ENCODE assay signal across 8 mouse cellular contexts in the genomic region with DNA sequence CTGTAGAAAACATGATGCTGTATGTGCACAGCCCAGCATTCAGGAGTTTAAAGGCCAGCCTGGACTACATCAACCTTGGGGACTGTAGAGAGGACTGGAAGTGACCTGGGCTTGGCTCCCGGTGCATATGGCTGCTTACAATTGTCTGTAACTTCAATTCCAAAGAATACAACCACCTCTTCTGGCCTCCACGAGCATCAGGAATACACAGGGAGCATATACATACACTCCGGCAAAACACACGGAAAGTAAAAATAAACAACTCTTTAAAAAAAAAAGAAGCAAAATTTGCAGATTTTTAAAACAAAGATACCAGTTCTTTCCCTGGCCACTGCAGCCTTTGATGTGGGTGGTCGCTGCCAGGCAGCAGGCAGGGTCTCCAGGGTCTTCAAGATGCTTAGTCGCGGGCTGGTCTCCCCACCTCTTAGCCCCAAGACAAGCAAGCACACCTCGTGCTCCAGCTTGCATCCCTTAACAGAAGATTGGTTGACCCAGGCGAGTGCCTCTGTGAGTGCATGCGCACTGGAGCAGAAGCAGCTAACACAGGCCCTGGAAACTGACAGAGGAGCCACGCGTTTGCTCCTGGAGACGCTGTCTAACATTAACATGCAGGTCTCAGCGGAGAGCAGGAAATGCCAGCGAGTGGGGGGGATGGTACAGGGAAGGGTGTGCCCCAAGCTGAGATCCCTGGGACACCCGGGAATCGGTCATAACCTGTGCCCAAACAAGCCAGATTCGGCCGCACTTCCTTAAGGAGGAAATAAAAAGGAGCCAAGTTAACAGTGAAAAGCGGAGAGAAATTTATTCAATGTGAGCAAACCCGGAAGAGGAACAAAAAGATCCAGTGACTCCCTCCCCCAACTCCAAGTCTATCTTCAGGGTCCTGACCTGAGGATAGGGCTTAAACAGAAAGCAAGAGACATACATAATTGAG. TPM values are rescaled to one million over a fixed set of nuclear protein-coding genes. Genes with fewer than 3 reads are reported as not detected.
DNase-seq lines count a peak whose midpoint lies in the region; ATAC-seq and TF ChIP-seq lines count a peak whose summit lies in the region.

No protein-coding gene starts in this region.

- peak overlapping the region; percentile 70; the same call in 1 of the 2 replicates for H3K9ac ChIP-seq in ES-E14 (ENCODE audit: insufficient read depth, low read depth, low read length, poor library complexity, severe bottlenecking)

- in situ Hi-C loops in ES-E14 (cut with MboI; ENCODE audit: low sequenced_read_pairs in 2 of 2, unreplicated experiment in 2 of 2), result no loop called here

- ATAC-seq in neutrophil, adult 5-6 weeks (ENCODE audit: extremely low read depth, insufficient number of reproducible peaks, low FRiP score, poor library complexity, severe bottlenecking), result 0 out of 2 replicates have a peak, but pooled peaks have one; percentile 16

- no peaks in the 10 kb centered on the region for H3K9me3 ChIP-seq in ES-E14 (ENCODE audit: control insufficient read depth, insufficient read depth, low read depth, low read length)

- TF ChIP-seq CTCF in lung, adult 2 months (IDR thresholded peaks at IDR 0.05; ENCODE audit: insufficient read depth, low read length), result no peak

- peak overlapping the region; percentile 68; the same call in 1 of the 2 replicates for H3K27ac ChIP-seq in ES-E14 (ENCODE audit: insufficient read depth, low read depth, low read length, poor library complexity, severe bottlenecking)

- no peaks in the 10 kb centered on the region for H3K36me3 ChIP-seq in ES-E14 (ENCODE audit: control insufficient read depth, insufficient read depth, low read length, poor library complexity, severe bottlenecking)

- peak overlapping the region; percentile 39 to 40 for H3K4me3 ChIP-seq in ES-E14 (ENCODE audit: insufficient read depth in 1 of 2, low read depth in 1 of 2, low read length in 2 of 2, poor library complexity in 1 of 2, severe bottlenecking in 1 of 2)
- peak overlapping the region; percentile 42 for H3K4me3 ChIP-seq in lung, adult 2 months (replicated peaks; ENCODE audit: extremely low read depth, low read depth, low read length)

- peaks cover 10 to 19% of the 10 kb centered on the region in 2 experiments for H3K4me1 ChIP-seq in ES-E14 (ENCODE audit: control insufficient read depth in 2 of 2, insufficient read depth in 2 of 2, low read length in 2 of 2, poor library complexity in 1 of 2)
- 0 out of 2 replicates have a peak, but pooled peaks cover 6% of the 10 kb centered on the region for H3K4me1 ChIP-seq in lung, adult 2 months (ENCODE audit: control insufficient read depth, insufficient read depth, low read length)

- 9% methylated on average over 21 of the region's 21 CpGs for WGBS in lung, adult 2 months

- peak; percentile 68 for DNase-seq in ES-E14 (ENCODE audit: low read depth, low spot score)
- peak; percentile 49 for DNase-seq in cerebellum, adult 11-12 months
- peak; percentile 71 for DNase-seq in forelimb bud, embryonic 11.5 days (ENCODE audit: low read depth, low spot score)
- peak; percentile 75 for DNase-seq in heart, postnatal 4 days
- peak; percentile 61 to 70 for DNase-seq in layer of hippocampus, adult 18-20 months (ENCODE audit: low spot score in 2 of 2)
- DNase-seq in lung, adult 2 months, result peak; percentile 82
- peak; percentile 74 for DNase-seq in testis, postnatal 14 days (ENCODE audit: low spot score)

- TF ChIP-seq POLR2A in lung, adult 2 months (IDR thresholded peaks at IDR 0.05; ENCODE audit: borderline replicate concordance, extremely low read depth, low read depth, low read length), result peak; percentile 78; the same call in 1 of the 2 replicates

TF ChIP-seq in ES-E14, 5 proteins besides CTCF, POLR2A, EP300 and RAD21:
- TF ChIP-seq CHD2 (IDR thresholded peaks at IDR 0.05; ENCODE audit: low read depth, low read length) (no peak), MAFK (IDR thresholded peaks at IDR 0.05; ENCODE audit: insufficient read depth, low read depth, low read length) (no peak), ZNF384 (IDR thresholded peaks at IDR 0.05; ENCODE audit: low read depth, low read length) (no peak), HCFC1 (IDR thresholded peaks at IDR 0.05; ENCODE audit: borderline replicate concordance, insufficient read depth, low read length) (no peak), ZC3H11A (IDR thresholded peaks at IDR 0.05; ENCODE audit: borderline replicate concordance, low read depth, low read length) (no peak)

RNA-seq across cellular contexts. Expression of gene Spocd1, which starts 52.0 kb away (rescaled TPM):
- total RNA-seq in ES-E14 (2012; rRNA removed), result 0.13 and 0.21 TPM in 2 replicates
- under 1 TPM in 1 of 2 experiments, not detected in 1; 0.11 TPM for total RNA-seq in heart, postnatal 4 days (2021)
- total RNA-seq in layer of hippocampus, adult 18-20 months (2021), result under 1 TPM; 0.37 to 0.41 TPM
- polyA plus RNA-seq in lung, adult 2 months (2012; rRNA removed), result 0.09 TPM in 1 of 2 replicates, not detected in the other
- not detected in 2 replicates for total RNA-seq in neutrophil, adult 5-6 weeks (2017)

Comparison
In these comparisons a context has a peak if more than half of its experiments do, and no peak if none do; other contexts are left out.
1. Peak in every context shown above with its lines: DNase-seq, ATAC-seq, H3K4me3 ChIP-seq and H3K27ac ChIP-seq.